Mouse (Mus musculus) right cerebral cortex, postnatal 10 days (tissue): ENCODE results near the gene Nlrc5.
A peak's percentile ranks its signal among the peaks of the same experiment; 100 is the strongest.

ENCODE experiments used
- DNase-seq, 2 experiments: peaks; one replicate each; pipeline ENCODE4 v3.0.0; 2021; ENCODE audit warnings: low spot score in 2 of 2

The Nlrc5 gene

GRCm38 (mm10) chr8:94528245-94528644 lies 94.1 kb downstream of the Nlrc5 start:
- DNase-seq: peak; percentile 71 to 77

GRCm38 (mm10) chr8:94529875-94530274 lies 95.7 kb downstream of the Nlrc5 start:
- DNase-seq: no peak

GRCm38 (mm10) chr8:94530643-94531042 lies 96.5 kb downstream of the Nlrc5 start:
- DNase-seq: no peak

- no peak for DNase-seq
Measured at GRCm38 (mm10) chr8:94532000-94532399, 97.8 kb downstream of the Nlrc5 start.

- DNase-seq: no peak
Measured at GRCm38 (mm10) chr8:94532525-94532872, 98.3 kb downstream of the Nlrc5 start.

GRCm38 (mm10) chr8:94532873-94533671 lies 98.9 kb downstream of the Nlrc5 start, which contains the start of gene Cpne2:
Cpne2 (plus strand) TSS chr8:94532990.
- DNase-seq: peak; percentile 60 to 69

- DNase-seq: no peak
Measured at GRCm38 (mm10) chr8:94534612-94535011, 100.5 kb downstream of the Nlrc5 start.

- no peak for DNase-seq
Measured at GRCm38 (mm10) chr8:94535631-94536030, 101.5 kb downstream of the Nlrc5 start.

- peak in 1 of 2 experiments; percentile 48 for DNase-seq
Measured at GRCm38 (mm10) chr8:94537456-94537855, 103.3 kb downstream of the Nlrc5 start.

GRCm38 (mm10) chr8:94540025-94540424 lies 105.9 kb downstream of the Nlrc5 start:
- no peak for DNase-seq

- DNase-seq: no peak
Measured at GRCm38 (mm10) chr8:94540889-94541795, 107.0 kb downstream of the Nlrc5 start.

- no peak for DNase-seq
Measured at GRCm38 (mm10) chr8:94543981-94544380, 109.8 kb downstream of the Nlrc5 start.

- DNase-seq: no peak
Measured at GRCm38 (mm10) chr8:94549041-94549440, 114.9 kb downstream of the Nlrc5 start.

- no peak for DNase-seq
Measured at GRCm38 (mm10) chr8:94549482-94549881, 115.3 kb downstream of the Nlrc5 start.

GRCm38 (mm10) chr8:94549998-94550397 lies 115.8 kb downstream of the Nlrc5 start:
- DNase-seq: no peak

- DNase-seq: peak; percentile 91 to 95
Measured at GRCm38 (mm10) chr8:94551471-94552422, 117.6 kb downstream of the Nlrc5 start.

GRCm38 (mm10) chr8:94552696-94553095 lies 118.5 kb downstream of the Nlrc5 start:
- no peak for DNase-seq

GRCm38 (mm10) chr8:94557281-94557680 lies 123.1 kb downstream of the Nlrc5 start:
- DNase-seq: no peak

GRCm38 (mm10) chr8:94561256-94561655 lies 127.1 kb downstream of the Nlrc5 start:
- DNase-seq: peak; percentile 63 to 73

GRCm38 (mm10) chr8:94564421-94564820 lies 130.3 kb downstream of the Nlrc5 start:
- no peak for DNase-seq

- no peak for DNase-seq
Measured at GRCm38 (mm10) chr8:94566033-94566432, 131.9 kb downstream of the Nlrc5 start.
